Mouse (Mus musculus) heart, postnatal 10 days (tissue): ENCODE measurements around the gene Zcchc14. TPM values are rescaled to one million over a fixed set of nuclear protein-coding genes. Genes with fewer than 3 reads are reported as not detected.

Experiments
- DNase-seq, 2 experiments: peaks; one replicate each; pipeline ENCODE4 v3.0.0; 2021
- intact Hi-C: fragments of 180-260 bp; cut with DNase I; formaldehyde crosslinking; loops from one replicate; pipeline ENCODE4 v1.15.1; 2025
- total RNA-seq, 2 experiments: library from RNA; stranded (reverse); gene quantifications; 2 replicates each; pipeline ENCODE4 v1.2.3; 2021

Zcchc14 gene
- 10 to 100 TPM; 40.5 to 43.3 TPM for total RNA-seq

DNA sequence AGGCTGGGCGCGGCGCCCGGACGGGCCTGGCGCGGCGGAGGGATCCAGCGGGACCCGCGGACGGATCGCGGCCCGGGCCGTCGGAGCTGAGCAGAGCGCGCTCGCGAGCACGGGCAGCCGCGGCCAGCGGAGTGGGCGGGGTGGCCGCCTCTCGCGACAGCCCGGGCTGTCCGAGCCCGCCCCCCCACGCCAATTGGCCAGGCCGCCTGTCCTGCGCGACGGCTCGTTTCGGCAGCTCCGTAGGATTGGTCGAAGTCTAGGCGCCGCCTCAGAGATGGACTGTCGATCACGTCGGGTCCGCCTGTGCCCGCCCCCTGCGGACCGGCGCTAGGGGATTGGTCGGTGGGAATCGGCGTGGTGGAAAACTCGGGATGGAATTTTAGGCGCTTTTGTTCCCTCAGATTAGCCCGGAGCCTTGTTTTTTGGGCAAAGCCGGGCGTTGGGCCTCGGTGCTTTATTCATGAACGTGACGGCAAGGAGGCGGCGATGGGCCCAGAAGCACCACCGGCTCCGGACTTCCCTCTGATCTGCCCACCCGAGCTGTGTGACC lies at the start of gene Zcchc14:
TSS of gene Zcchc14 (minus strand) at position 128 of the 550 bp plus-strand sequence.
- DNase-seq = peak; percentile 98 to 99
- intact Hi-C loops = loop anchor here (10.0 kb wide), 1 partner anchor 48 kb away; no protein-coding TSS in a partner anchor

DNA sequence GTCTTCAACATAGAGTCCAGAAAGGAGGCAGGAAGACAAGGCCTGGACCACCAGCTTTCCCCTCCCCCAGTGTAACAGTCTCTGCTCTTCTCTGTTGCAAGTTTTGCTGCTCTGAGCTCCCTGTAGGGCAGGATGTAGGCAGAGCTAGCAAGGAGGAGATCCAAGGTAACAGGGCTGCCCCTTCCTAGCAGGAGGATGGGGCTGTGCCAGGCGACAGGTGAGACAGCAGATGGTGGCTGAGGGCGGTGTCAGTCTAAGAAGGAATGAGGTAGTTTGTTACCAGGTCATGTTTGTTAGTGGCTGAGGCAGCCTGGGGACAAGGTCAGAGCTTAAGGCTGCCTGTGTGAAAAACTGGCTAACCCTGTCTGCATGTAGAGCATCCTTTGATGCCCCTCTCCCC lies 47.2 kb upstream of the Zcchc14 start:
- no peak for DNase-seq
- intact Hi-C loops = loop anchor here (10.0 kb wide), 1 partner anchor 225 kb away; no protein-coding TSS in a partner anchor

DNA sequence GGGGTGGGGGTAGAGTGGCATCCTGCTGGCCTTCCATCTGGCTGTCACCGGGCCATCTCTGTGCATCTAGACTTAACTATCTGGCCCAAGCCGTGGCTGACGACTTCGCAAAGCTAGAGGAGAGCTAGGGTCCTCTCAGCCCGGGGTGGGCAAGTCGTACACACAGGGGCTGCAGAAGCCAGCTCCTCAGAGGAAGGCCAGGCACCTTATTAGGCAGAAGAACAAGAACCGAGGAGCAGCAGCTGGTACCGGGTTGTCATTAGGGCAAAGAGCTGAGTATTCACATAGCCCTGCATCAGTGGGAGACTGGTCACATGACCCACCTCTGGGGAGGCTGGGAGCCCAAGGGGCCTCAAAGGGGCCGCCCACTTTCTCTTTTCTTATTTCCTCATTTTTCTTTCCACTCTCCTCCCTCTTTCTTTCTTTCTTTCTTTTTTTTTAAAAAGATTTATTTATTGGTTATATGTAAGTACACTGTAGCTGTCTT lies 46.0 kb upstream of the Zcchc14 start:
- intact Hi-C loops = no loop called here
- no peak for DNase-seq

GRCm38 (mm10) chr8:121697735-121698614 lies 45.3 kb upstream of the Zcchc14 start:
- no peak for DNase-seq
- intact Hi-C loops = no loop called here

GRCm38 (mm10) chr8:121695585-121696184 lies 43.0 kb upstream of the Zcchc14 start:
- DNase-seq = peak; percentile 81 to 86
- intact Hi-C loops = no loop called here

GRCm38 (mm10) chr8:121694453-121694852 lies 41.8 kb upstream of the Zcchc14 start:
- intact Hi-C loops = no loop called here
- DNase-seq = peak in 1 of 2 experiments; percentile 50

DNA sequence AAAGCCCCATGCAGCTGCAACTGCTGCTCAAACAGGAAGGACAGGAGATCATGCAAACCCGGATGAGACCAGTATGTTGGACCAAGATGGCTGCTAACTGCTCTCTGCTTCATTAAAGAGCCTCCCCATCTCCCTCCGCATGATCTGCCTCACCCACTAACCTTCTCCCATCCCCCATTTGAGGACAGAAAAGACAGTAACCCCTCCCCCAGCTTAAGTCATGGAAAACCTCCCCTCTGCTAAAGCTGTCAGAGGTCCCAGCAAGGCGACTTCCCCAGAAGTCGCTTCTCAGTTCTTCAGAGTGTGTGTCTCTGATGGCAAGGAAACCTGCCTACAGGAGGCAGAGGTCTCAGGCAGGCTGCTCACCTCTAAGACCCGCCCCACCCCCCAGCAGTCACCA lies 35.8 kb upstream of the Zcchc14 start:
- no peak for DNase-seq
- intact Hi-C loops = loop anchor here (5.0 kb wide), 1 partner anchor 141 kb away; no protein-coding TSS in a partner anchor

- intact Hi-C loops = loop anchor here (5.0 kb wide), 1 partner anchor 140 kb away; no protein-coding TSS in a partner anchor
- no peak for DNase-seq
These were observed 34.9 kb upstream of the Zcchc14 start for GRCm38 (mm10) chr8:121687455-121688161.

- DNase-seq = peak; percentile 70 to 78
- intact Hi-C loops = loop anchor here (2.0 to 5.0 kb wide), 2 partner anchors 83 to 138 kb away; no protein-coding TSS in a partner anchor
These were observed 32.7 kb upstream of the Zcchc14 start for GRCm38 (mm10) chr8:121685419-121685818.

- no peak for DNase-seq
- intact Hi-C loops = no loop called here
These were observed 30.6 kb upstream of the Zcchc14 start for GRCm38 (mm10) chr8:121683083-121683832.

DNA sequence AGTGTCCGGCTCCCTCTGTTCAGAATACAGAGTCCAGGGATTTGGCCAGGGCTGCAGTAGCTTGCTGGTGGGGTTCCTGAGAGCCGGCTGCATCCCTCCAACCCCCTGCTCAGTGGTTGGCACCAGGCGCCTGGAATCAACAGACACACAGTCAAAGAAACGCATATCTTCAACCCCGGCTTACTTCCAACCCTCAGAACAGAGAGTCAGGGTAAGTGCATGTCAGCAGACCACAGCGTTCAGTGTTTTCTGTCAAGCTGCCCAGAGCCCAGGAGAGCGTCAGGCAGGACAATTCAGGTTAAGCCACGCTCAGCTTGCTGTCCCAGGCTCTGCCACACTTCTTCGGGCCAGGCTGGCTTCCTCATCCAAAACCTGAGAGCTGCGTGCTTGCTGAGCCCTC lies 28.8 kb upstream of the Zcchc14 start:
- DNase-seq = peak; percentile 53 to 66
- intact Hi-C loops = no loop called here

DNA sequence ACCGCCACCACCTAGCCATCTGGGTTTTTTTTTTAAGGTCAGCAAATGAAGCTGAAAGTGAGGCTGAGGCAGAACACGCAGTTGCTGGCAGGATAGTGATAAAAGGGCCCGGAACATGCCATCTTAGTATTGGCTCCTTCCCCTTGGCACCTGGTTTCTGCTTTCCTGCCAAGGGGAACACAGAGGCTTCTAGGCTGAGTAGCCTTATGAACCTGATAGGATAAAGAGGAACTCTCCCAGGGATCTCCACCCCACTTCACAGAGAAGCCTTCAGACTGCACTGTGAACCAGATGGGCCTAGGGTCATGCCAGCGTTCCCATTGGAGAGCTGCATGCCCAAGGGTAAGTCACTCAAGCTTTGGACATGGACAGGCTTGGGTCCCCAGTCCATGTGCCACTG lies 28.2 kb upstream of the Zcchc14 start:
- no peak for DNase-seq
- intact Hi-C loops = no loop called here

DNA sequence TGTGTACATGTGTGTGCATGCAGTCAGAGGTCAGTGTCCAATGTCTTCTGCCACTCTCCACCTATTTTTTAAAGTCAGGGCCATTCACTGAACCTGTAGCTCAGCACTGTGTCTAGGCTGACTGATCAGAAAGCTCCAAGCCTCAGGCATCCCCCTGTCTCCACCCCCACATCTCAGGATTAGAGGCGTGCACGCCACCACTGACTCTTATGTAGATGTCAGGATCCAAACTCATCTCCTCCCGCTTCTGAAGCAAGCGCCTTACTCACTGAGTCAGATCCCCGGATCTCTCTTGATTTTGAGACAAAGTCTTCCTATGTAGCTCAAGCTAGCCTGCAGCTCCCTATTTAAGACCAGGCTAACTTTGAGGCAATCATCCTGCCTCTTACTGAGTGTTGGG lies 26.0 kb upstream of the Zcchc14 start:
- DNase-seq = no peak

GRCm38 (mm10) chr8:121675701-121676100 lies 23.0 kb upstream of the Zcchc14 start:
- intact Hi-C loops = no loop called here
- peak in 1 of 2 experiments; percentile 55 for DNase-seq

More for the DNA sequence above, 26.0 kb upstream of the Zcchc14 start:
- intact Hi-C loops = no loop called here

- intact Hi-C loops = no loop called here
These were observed 22.5 kb upstream of the Zcchc14 start for GRCm38 (mm10) chr8:121675161-121675560.

GRCm38 (mm10) chr8:121674524-121674923 lies 21.8 kb upstream of the Zcchc14 start:
- intact Hi-C loops = no loop called here
- no peak for DNase-seq

More at GRCm38 (mm10) chr8:121675161-121675560, 22.5 kb upstream of the Zcchc14 start:
- DNase-seq = no peak

DNA sequence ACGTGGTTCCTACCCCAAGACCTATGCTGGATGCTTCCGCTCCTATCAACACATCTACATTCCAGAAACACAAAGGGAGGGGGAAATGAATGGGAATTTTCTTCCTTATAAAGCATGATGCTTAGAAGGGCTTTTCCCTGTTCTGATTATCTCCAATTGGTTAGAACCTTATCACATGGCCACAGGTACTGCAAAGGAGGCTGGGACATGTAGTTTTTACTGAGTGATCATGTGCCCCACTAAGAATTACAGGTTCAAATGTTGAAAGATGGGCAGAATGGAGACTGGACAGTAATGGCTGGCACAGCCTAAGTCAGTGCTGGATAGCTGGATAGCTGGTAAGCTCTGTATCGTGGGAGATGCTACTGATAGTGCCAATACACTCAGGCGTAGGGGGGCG lies 21.2 kb upstream of the Zcchc14 start:
- DNase-seq = no peak
- intact Hi-C loops = no loop called here

- intact Hi-C loops = no loop called here
- DNase-seq = no peak
These were observed 20.5 kb upstream of the Zcchc14 start for GRCm38 (mm10) chr8:121673153-121673552.

GRCm38 (mm10) chr8:121669208-121669607 lies 16.5 kb upstream of the Zcchc14 start:
- intact Hi-C loops = no loop called here
- DNase-seq = peak in 1 of 2 experiments; percentile 38

DNA sequence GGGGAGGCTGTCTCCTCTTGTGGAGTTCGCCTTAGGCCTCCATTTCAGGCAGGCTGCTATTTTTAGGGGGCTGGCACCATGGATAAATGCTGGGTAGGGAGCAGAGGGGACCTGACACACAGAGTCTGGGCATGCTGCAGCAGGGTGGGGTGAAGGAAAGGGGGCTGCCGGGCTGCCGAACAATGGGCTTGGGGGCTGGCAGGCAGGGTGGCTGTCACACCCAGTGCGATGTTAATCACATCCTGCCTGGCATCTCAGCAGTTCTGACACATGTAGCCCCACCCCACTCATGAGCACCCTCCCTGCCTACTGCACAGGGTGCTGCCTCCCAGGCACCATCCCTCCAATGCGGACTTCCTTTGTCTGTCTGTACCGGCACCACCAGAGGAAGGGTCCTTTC lies 15.9 kb upstream of the Zcchc14 start:
- intact Hi-C loops = no loop called here
- no peak for DNase-seq
